ENCODE assay signal across 9 mouse cellular contexts in genomic region chr6:136165443-136166077, GRCm38 (mm10). TPM values are rescaled to one million over a fixed set of nuclear protein-coding genes. Genes with fewer than 3 reads are reported as not detected.
DNase-seq lines count a peak whose midpoint lies in the region; ATAC-seq and TF ChIP-seq lines count a peak whose summit lies in the region.
"Had no signal": no experiment of that assay in that cellular context is flagged by ENCODE, and none has a peak within 500 bp of the region (broad histone marks: within the 10 kb centered on the region; RNA-seq: fewer than 3 reads in every experiment).

No protein-coding gene starts in this region.

- no peak overlapping the region for H3K9ac ChIP-seq in hindbrain, embryonic 13.5 days
- H3K9ac ChIP-seq in hindbrain, embryonic 11.5 days (ENCODE audit: low read depth, low read length), result no peak overlapping the region
- no peak overlapping the region for H3K9ac ChIP-seq in forebrain, embryonic 16.5 days (replicated peaks; ENCODE audit: low read depth, low read length)
- H3K9ac ChIP-seq in liver, embryonic 12.5 days, result no peak overlapping the region

- TF ChIP-seq CTCF in brain, embryonic 14.5 days (IDR thresholded peaks at IDR 0.05; ENCODE audit: borderline replicate concordance, extremely low read depth, insufficient read depth, insufficient read length), result no peak

- DNase-seq in hindbrain, embryonic 11.5 days (ENCODE audit: low spot score), result no peak
- peak; percentile 92 for DNase-seq in brain, embryonic 14.5 days (ENCODE audit: low read depth)
- DNase-seq in layer of hippocampus, postnatal 10 days (ENCODE audit: low spot score in 2 of 2), result peak; percentile 75 to 78
- no peak for DNase-seq in liver
- DNase-seq in urinary bladder, adult 18-20 months (ENCODE audit: low spot score in 2 of 2), result no peak

- H3K27me3 ChIP-seq in hindbrain, embryonic 13.5 days, result peaks cover 13% of the 10 kb centered on the region; the same call in 1 of the 2 replicates
- H3K27me3 ChIP-seq in hindbrain, embryonic 11.5 days (ENCODE audit: control insufficient read depth, insufficient read depth, low read length), result peaks cover 2% of the 10 kb centered on the region
- H3K27me3 ChIP-seq in forebrain, embryonic 16.5 days (replicated peaks; ENCODE audit: control insufficient read depth, insufficient read depth, low read length), result no peaks in the 10 kb centered on the region
- H3K27me3 ChIP-seq in liver, embryonic 12.5 days (replicated peaks), result peaks cover 9% of the 10 kb centered on the region; the same call in 1 of the 2 replicates

- no peaks in the 10 kb centered on the region for H3K9me3 ChIP-seq in hindbrain, embryonic 13.5 days
- H3K9me3 ChIP-seq in hindbrain, embryonic 11.5 days (ENCODE audit: control insufficient read depth, low read length), result no peaks in the 10 kb centered on the region
- H3K9me3 ChIP-seq in forebrain, embryonic 16.5 days (ENCODE audit: control insufficient read depth, low read length), result no peaks in the 10 kb centered on the region
- H3K9me3 ChIP-seq in liver, embryonic 12.5 days (replicated peaks), result no peaks in the 10 kb centered on the region

- H3K4me2 ChIP-seq in hindbrain, embryonic 13.5 days, result peak overlapping the region; percentile 36
- H3K4me2 ChIP-seq in hindbrain, embryonic 11.5 days (replicated peaks; ENCODE audit: low read depth, low read length), result no peak overlapping the region
- peak overlapping the region; percentile 49 for H3K4me2 ChIP-seq in forebrain, embryonic 16.5 days (ENCODE audit: low read length)
- no peak overlapping the region for H3K4me2 ChIP-seq in liver, embryonic 12.5 days

- no peaks in the 10 kb centered on the region for H3K36me3 ChIP-seq in hindbrain, embryonic 13.5 days
- H3K36me3 ChIP-seq in hindbrain, embryonic 11.5 days (ENCODE audit: control insufficient read depth, insufficient read depth, low read length), result no peaks in the 10 kb centered on the region
- no peaks in the 10 kb centered on the region for H3K36me3 ChIP-seq in forebrain, embryonic 16.5 days (ENCODE audit: control insufficient read depth, insufficient read depth)
- H3K36me3 ChIP-seq in liver, embryonic 12.5 days, result no peaks in the 10 kb centered on the region

- no peak overlapping the region for H3K27ac ChIP-seq in hindbrain, embryonic 13.5 days
- H3K27ac ChIP-seq in hindbrain, embryonic 11.5 days (ENCODE audit: low read depth, low read length), result no peak overlapping the region
- H3K27ac ChIP-seq in forebrain, embryonic 16.5 days (ENCODE audit: low read length), result no peak overlapping the region
- H3K27ac ChIP-seq in liver, embryonic 12.5 days, result no peak overlapping the region

- no peak for TF ChIP-seq POLR2A in brain, embryonic 14.5 days (IDR thresholded peaks at IDR 0.05; ENCODE audit: borderline replicate concordance, extremely low read depth, insufficient read depth, insufficient read length, poor library complexity, severe bottlenecking)

- H3K4me1 ChIP-seq in hindbrain, embryonic 13.5 days (replicated peaks), result peaks cover 85% of the 10 kb centered on the region
- no peaks in the 10 kb centered on the region for H3K4me1 ChIP-seq in hindbrain, embryonic 11.5 days (replicated peaks; ENCODE audit: control insufficient read depth, insufficient read depth, low read length)
- H3K4me1 ChIP-seq in forebrain, embryonic 16.5 days (replicated peaks; ENCODE audit: control insufficient read depth, insufficient read depth, low read length), result peaks cover 60% of the 10 kb centered on the region
- H3K4me1 ChIP-seq in liver, embryonic 12.5 days, result no peaks in the 10 kb centered on the region

- no peak for ATAC-seq in hindbrain, embryonic 13.5 days (ENCODE audit: low FRiP score)
- ATAC-seq in hindbrain, embryonic 11.5 days (ENCODE audit: low FRiP score), result no peak
- ATAC-seq in forebrain, embryonic 16.5 days, result peak; percentile 82
- ATAC-seq in liver, embryonic 12.5 days, result no peak

- 63% methylated on average over 9 of the region's 9 CpGs for WGBS in hindbrain, embryonic 13.5 days
- 84% methylated on average over 9 of the region's 9 CpGs for WGBS in hindbrain, embryonic 11.5 days
- 30% methylated on average over 9 of the region's 9 CpGs for WGBS in forebrain, embryonic 16.5 days
- 59% methylated on average over 9 of the region's 9 CpGs for WGBS in liver, embryonic 12.5 days (ENCODE audit: insufficient replicate concordance)

- H3K4me3 ChIP-seq in hindbrain, embryonic 13.5 days, result no peak overlapping the region
- no peak overlapping the region for H3K4me3 ChIP-seq in hindbrain, embryonic 11.5 days (ENCODE audit: low read depth, low read length)
- peak overlapping the region; percentile 26 for H3K4me3 ChIP-seq in forebrain, embryonic 16.5 days (replicated peaks; ENCODE audit: low read length)
- no peak overlapping the region for H3K4me3 ChIP-seq in liver, embryonic 12.5 days
- H3K4me3 ChIP-seq: erythroblast, embryonic 14.5 days had no signal

RNA-seq across cellular contexts. Expression of gene Grin2b, which starts 7.8 kb away (rescaled TPM):
- polyA plus RNA-seq in hindbrain, embryonic 13.5 days (2015; fragmentation: Nextera tagmentation; extraction: Ambion mirVana), result 43.7 and 46.7 TPM in 2 replicates
- 1.4 and 2.0 TPM in 2 replicates for polyA plus RNA-seq in hindbrain, embryonic 11.5 days (2014; fragmentation: Nextera tagmentation; extraction: Ambion mirVana)
- polyA plus RNA-seq in brain, embryonic 14.5 days (2012; rRNA removed), result 8.7 and 17.0 TPM in 2 replicates
- 77.0 and 114 TPM in 2 replicates for polyA plus RNA-seq in forebrain, embryonic 16.5 days (2015; fragmentation: Nextera tagmentation; extraction: Ambion mirVana)
- 100 to 1,000 TPM; 341 to 375 TPM for total RNA-seq in layer of hippocampus, postnatal 10 days (2021)
- polyA plus RNA-seq in liver, embryonic 12.5 days (2016; fragmentation: Nextera tagmentation; extraction: Ambion mirVana), result 0.26 and 0.28 TPM in 2 replicates
- polyA plus RNA-seq: erythroblast, embryonic 14.5 days had no signal

Comparison
In these comparisons a context has a peak if more than half of its experiments do, and no peak if none do; other contexts are left out.
1. H3K4me2 ChIP-seq: peak in hindbrain, embryonic 13.5 days (single experiment) and forebrain, embryonic 16.5 days (single experiment); none in hindbrain, embryonic 11.5 days (single experiment) and liver, embryonic 12.5 days (single experiment).
2. DNase-seq: peak in brain, embryonic 14.5 days (single experiment) and layer of hippocampus, postnatal 10 days (2 of 2); none in hindbrain, embryonic 11.5 days (single experiment), liver (single experiment) and urinary bladder, adult 18-20 months (0 of 2).